Mouse (Mus musculus) gastrocnemius, postnatal 10 days (tissue): ENCODE data around the gene 1700020A23Rik. TPM values are rescaled to one million over a fixed set of nuclear protein-coding genes. Genes with fewer than 3 reads are reported as not detected.

Experiments
- DNase-seq: peaks from one replicate; pipeline ENCODE4 v3.0.0; 2021; ENCODE audit warnings: mixed read lengths
- total RNA-seq, 2 experiments: library from RNA; stranded (reverse); gene quantifications; 2 replicates each; pipeline ENCODE4 v1.2.3; 2021

The 1700020A23Rik gene
- total RNA-seq, 2 experiments from 2014 or later, result not detected

GRCm38 (mm10) chr2:130411558-130412495 lies 6.8 kb downstream of the 1700020A23Rik start:
- peak; percentile 93 for DNase-seq

- DNase-seq, result no peak
Measured at GRCm38 (mm10) chr2:130412775-130413174, 7.7 kb downstream of the 1700020A23Rik start.

GRCm38 (mm10) chr2:130414094-130414856 lies 9.2 kb downstream of the 1700020A23Rik start:
- no peak for DNase-seq

GRCm38 (mm10) chr2:130421781-130422620 lies 16.9 kb downstream of the 1700020A23Rik start:
- DNase-seq, result no peak

- peak; percentile 82 for DNase-seq
Measured at GRCm38 (mm10) chr2:130423397-130424125, 18.5 kb downstream of the 1700020A23Rik start.

- peak; percentile 95 for DNase-seq
Measured at GRCm38 (mm10) chr2:130424126-130424853, 19.2 kb downstream of the 1700020A23Rik start, which contains the start of the genes Vps16 and Pced1a. Vps16 (plus strand) TSS chr2:130424339. Pced1a (minus strand) TSS chr2:130424701.

GRCm38 (mm10) chr2:130425112-130425511 lies 20.1 kb downstream of the 1700020A23Rik start:
- no peak for DNase-seq

- DNase-seq, result no peak
Measured at GRCm38 (mm10) chr2:130429851-130430250, 24.8 kb downstream of the 1700020A23Rik start.

- no peak for DNase-seq
Measured at GRCm38 (mm10) chr2:130430484-130430883, 25.4 kb downstream of the 1700020A23Rik start.

GRCm38 (mm10) chr2:130432157-130432556 lies 27.1 kb downstream of the 1700020A23Rik start:
- DNase-seq, result no peak

- DNase-seq, result no peak
Measured at GRCm38 (mm10) chr2:130433152-130433551, 28.1 kb downstream of the 1700020A23Rik start.

- no peak for DNase-seq
Measured at GRCm38 (mm10) chr2:130436769-130437168, 31.7 kb downstream of the 1700020A23Rik start.

GRCm38 (mm10) chr2:130438861-130439260 lies 33.8 kb downstream of the 1700020A23Rik start:
- no peak for DNase-seq

GRCm38 (mm10) chr2:130439840-130440480 lies 34.9 kb downstream of the 1700020A23Rik start:
- DNase-seq, result no peak

GRCm38 (mm10) chr2:130442162-130442561 lies 37.1 kb downstream of the 1700020A23Rik start:
- DNase-seq, result no peak

GRCm38 (mm10) chr2:130448449-130448848 lies 43.4 kb downstream of the 1700020A23Rik start:
- DNase-seq, result no peak

- DNase-seq, result no peak
Measured at GRCm38 (mm10) chr2:130449021-130449793, 44.1 kb downstream of the 1700020A23Rik start.

- DNase-seq, result peak; percentile 92
Measured at GRCm38 (mm10) chr2:130449794-130450433, 44.9 kb downstream of the 1700020A23Rik start, which contains the start of gene Ptpra. Ptpra (plus strand) TSS chr2:130450278.

GRCm38 (mm10) chr2:130450434-130450796 lies 45.4 kb downstream of the 1700020A23Rik start:
- peak; percentile 72 for DNase-seq
